27 mouse cellular contexts compared by ENCODE assay signal in genomic region chr6:144565827-144566226, GRCm38 (mm10).
"Had no signal": no experiment of that assay in that cellular context is flagged by ENCODE, and none has a peak within 500 bp of the region (broad histone marks: within the 10 kb centered on the region; RNA-seq: fewer than 3 reads in every experiment).

No protein-coding gene starts in this region.

- H3K4me3 ChIP-seq: forebrain, embryonic 15.5 days; gastrocnemius, adult 2 months; heart, adult 2 months; heart, embryonic 12.5 days; hindbrain, embryonic 10.5 days; hindbrain, embryonic 12.5 days; intestine, embryonic 15.5 days; kidney, embryonic 15.5 days; left cerebral cortex, adult 2 months; limb, embryonic 10.5 days; limb, embryonic 12.5 days had no signal

- H3K27ac ChIP-seq: forebrain, embryonic 15.5 days; gastrocnemius, adult 2 months; heart, adult 2 months; hindbrain, embryonic 10.5 days; hindbrain, embryonic 12.5 days; hindbrain, embryonic 14.5 days; intestine, embryonic 15.5 days; kidney, embryonic 15.5 days; kidney, postnatal 0 days; left cerebral cortex, adult 2 months; limb, embryonic 10.5 days; limb, embryonic 12.5 days had no signal

- H3K9ac ChIP-seq: forebrain, embryonic 15.5 days; forebrain, postnatal 0 days; heart, embryonic 12.5 days; hindbrain, embryonic 12.5 days; hindbrain, embryonic 14.5 days; intestine, embryonic 15.5 days; kidney, embryonic 15.5 days; limb, embryonic 12.5 days had no signal

- H3K36me3 ChIP-seq: forebrain, embryonic 15.5 days; heart, embryonic 12.5 days; hindbrain, embryonic 12.5 days; intestine, embryonic 15.5 days; kidney, embryonic 15.5 days; limb, embryonic 10.5 days; limb, embryonic 12.5 days had no signal

- H3K27me3 ChIP-seq: forebrain, embryonic 15.5 days; heart, embryonic 12.5 days; hindbrain, embryonic 12.5 days; intestine, embryonic 15.5 days; kidney, embryonic 15.5 days; limb, embryonic 12.5 days had no signal

- ATAC-seq: forebrain, embryonic 15.5 days; forebrain, postnatal 0 days; hindbrain, embryonic 16.5 days; inflammation-experienced regulatory T-cells, adult 6 months; intestine, embryonic 15.5 days; intestine, postnatal 0 days had no signal

- H3K4me1 ChIP-seq: forebrain, embryonic 15.5 days; heart, embryonic 12.5 days; hindbrain, embryonic 10.5 days; hindbrain, embryonic 12.5 days; intestine, embryonic 15.5 days; kidney, embryonic 15.5 days; limb, embryonic 10.5 days had no signal

- DNase-seq: forebrain, postnatal 0 days; gastrocnemius, adult 2 months; gastrocnemius, postnatal 10 days; gastrocnemius, postnatal 25 days; heart, adult 2 months; heart, postnatal 10 days; heart, postnatal 4 days; kidney, adult 2 months; kidney, adult 9 months; kidney, postnatal 14 days; kidney, postnatal 36 days; layer of hippocampus, adult 9-11 months; layer of hippocampus, postnatal 36 days had no signal

- H3K9me3 ChIP-seq: forebrain, embryonic 15.5 days; intestine, embryonic 15.5 days; limb, embryonic 10.5 days had no signal

- H3K4me2 ChIP-seq: forebrain, embryonic 15.5 days; heart, embryonic 12.5 days; hindbrain, embryonic 12.5 days; hindbrain, embryonic 14.5 days; intestine, embryonic 15.5 days; kidney, embryonic 15.5 days; limb, embryonic 12.5 days had no signal
